Mouse (Mus musculus): Measurements from ENCODE around the gene Scube1.
A peak's percentile ranks its signal among the peaks of the same experiment; 100 is the strongest.

DNA sequence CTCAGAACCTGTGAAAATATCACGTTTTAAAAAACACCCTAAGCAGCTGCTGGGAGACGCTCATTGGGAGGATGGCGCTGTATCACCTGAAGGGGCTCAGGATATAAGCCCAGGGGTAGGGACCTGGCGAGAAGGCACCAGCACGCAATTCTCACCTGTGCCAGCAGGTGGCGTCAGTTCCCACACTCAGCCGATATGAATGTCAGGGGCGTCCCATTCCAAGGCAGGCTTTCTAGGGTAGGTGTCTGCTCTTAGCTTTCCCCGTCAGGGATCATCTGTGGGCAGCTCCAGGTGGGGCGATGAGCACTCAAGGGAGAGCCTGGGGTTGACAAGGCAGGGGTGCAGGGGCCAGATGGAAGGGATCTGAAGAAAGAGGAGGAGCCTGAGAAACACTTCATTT, 35.9 kb upstream of the Scube1 start:
- peak; percentile 54; the same call in 1 of the 2 replicates for TF ChIP-seq CTCF (IDR thresholded peaks at IDR 0.05; ENCODE audit: extremely low read depth, insufficient read length, insufficient replicate concordance, low read depth, low read length)
- no peak for TF ChIP-seq POLR2A (IDR thresholded peaks at IDR 0.05; ENCODE audit: low read depth, low read length)
